Mouse (Mus musculus) brain, embryonic 18.5 days (tissue): Measurements from ENCODE around the gene Mta3.
A peak's percentile ranks its signal among the peaks of the same experiment; 100 is the strongest.

ENCODE experiments used
- DNase-seq: peaks from one replicate; pipeline ENCODE4 v3.0.0-alpha.2; 2012; ENCODE audit warnings: low read depth, low spot score

The Mta3 gene

GRCm38 (mm10) chr17:83706116-83706593 lies at the start of gene Mta3:
Mta3 (plus strand) TSS chr17:83706163.
- no peak for DNase-seq

- DNase-seq, result no peak
These were observed 48.6 kb upstream of the Mta3 start for GRCm38 (mm10) chr17:83657375-83657774.

GRCm38 (mm10) chr17:83658943-83659342 lies 47.0 kb upstream of the Mta3 start:
- DNase-seq, result no peak

- no peak for DNase-seq
These were observed 41.2 kb upstream of the Mta3 start for GRCm38 (mm10) chr17:83664761-83665160.

- DNase-seq, result no peak
These were observed 39.2 kb upstream of the Mta3 start for GRCm38 (mm10) chr17:83666597-83667287.

GRCm38 (mm10) chr17:83667934-83668690 lies 37.9 kb upstream of the Mta3 start:
- no peak for DNase-seq

GRCm38 (mm10) chr17:83672685-83673084 lies 33.3 kb upstream of the Mta3 start:
- DNase-seq, result no peak

- DNase-seq, result no peak
These were observed 28.6 kb upstream of the Mta3 start for GRCm38 (mm10) chr17:83677370-83677769.

- DNase-seq, result no peak
These were observed 24.0 kb upstream of the Mta3 start for GRCm38 (mm10) chr17:83681977-83682376.

GRCm38 (mm10) chr17:83684475-83684874 lies 21.5 kb upstream of the Mta3 start:
- no peak for DNase-seq

GRCm38 (mm10) chr17:83690418-83690817 lies 15.5 kb upstream of the Mta3 start:
- DNase-seq, result no peak

GRCm38 (mm10) chr17:83691379-83691778 lies 14.6 kb upstream of the Mta3 start:
- DNase-seq, result no peak

GRCm38 (mm10) chr17:83693941-83694340 lies 12.0 kb upstream of the Mta3 start:
- DNase-seq, result no peak

GRCm38 (mm10) chr17:83695785-83696184 lies 10.2 kb upstream of the Mta3 start:
- no peak for DNase-seq

GRCm38 (mm10) chr17:83699062-83699724 lies 6.8 kb upstream of the Mta3 start:
- DNase-seq, result no peak

- DNase-seq, result no peak
These were observed 5.8 kb upstream of the Mta3 start for GRCm38 (mm10) chr17:83700125-83700524.

GRCm38 (mm10) chr17:83704469-83704868 lies 1.5 kb upstream of the Mta3 start:
- DNase-seq, result no peak

- peak; percentile 24 for DNase-seq
These were observed 429 bp upstream of the Mta3 start for GRCm38 (mm10) chr17:83705352-83706115.

GRCm38 (mm10) chr17:83706594-83707126 lies 697 bp downstream of the Mta3 start:
- no peak for DNase-seq

- DNase-seq, result no peak
These were observed 1.4 kb downstream of the Mta3 start for GRCm38 (mm10) chr17:83707372-83707771.

GRCm38 (mm10) chr17:83707846-83708245 lies 1.9 kb downstream of the Mta3 start:
- no peak for DNase-seq
